Mouse (Mus musculus) CH12.LX (cell line): ENCODE measurements around the gene Galc.

Source experiments
- CTCF ChIP-seq, 2 experiments: IDR thresholded peaks in 1 of 2; conservative IDR thresholded peaks in 1 of 2; 2 replicates each; pipeline ENCODE4 v1.5.1; 2011 to 2012; ENCODE audit warnings: low read depth in 2 of 2, low read length in 2 of 2, improper control_type of control experiment in 1 of 2, inconsistent platforms in 1 of 2, mild to moderate bottlenecking in 1 of 2, moderate library complexity in 1 of 2
- EP300 ChIP-seq: IDR thresholded peaks from 2 replicates; pipeline ENCODE4 v1.6.1; 2011; ENCODE audit warnings: low read length, improper control_type of control experiment
- MAX ChIP-seq: IDR thresholded peaks from 2 replicates; pipeline ENCODE4 v1.6.1; 2011; ENCODE audit warnings: low read length, improper control_type of control experiment
- MAZ ChIP-seq: IDR thresholded peaks from 2 replicates; pipeline ENCODE4 v1.6.1; 2012; ENCODE audit warnings: low read depth, mild to moderate bottlenecking, inconsistent platforms, low read length, improper control_type of control experiment, moderate library complexity
- POLR2A ChIP-seq: IDR thresholded peaks from 2 replicates; pipeline ENCODE4 v1.6.1; 2011; ENCODE audit warnings: low read depth, mild to moderate bottlenecking, improper control_type of control experiment, low read length
- SIN3A ChIP-seq: IDR thresholded peaks from 2 replicates; pipeline ENCODE4 v1.6.1; 2012; ENCODE audit warnings: low read length, improper control_type of control experiment, inconsistent platforms
- TBP ChIP-seq: conservative IDR thresholded peaks from 2 replicates; pipeline ENCODE4 v1.6.1; 2011; ENCODE audit warnings: low read depth, low read length, improper control_type of control experiment
- ZC3H11A ChIP-seq: IDR thresholded peaks from 2 replicates; pipeline ENCODE4 v1.6.1; 2012; ENCODE audit warnings: low read depth, mild to moderate bottlenecking, inconsistent platforms, low read length, improper control_type of control experiment

DNA sequence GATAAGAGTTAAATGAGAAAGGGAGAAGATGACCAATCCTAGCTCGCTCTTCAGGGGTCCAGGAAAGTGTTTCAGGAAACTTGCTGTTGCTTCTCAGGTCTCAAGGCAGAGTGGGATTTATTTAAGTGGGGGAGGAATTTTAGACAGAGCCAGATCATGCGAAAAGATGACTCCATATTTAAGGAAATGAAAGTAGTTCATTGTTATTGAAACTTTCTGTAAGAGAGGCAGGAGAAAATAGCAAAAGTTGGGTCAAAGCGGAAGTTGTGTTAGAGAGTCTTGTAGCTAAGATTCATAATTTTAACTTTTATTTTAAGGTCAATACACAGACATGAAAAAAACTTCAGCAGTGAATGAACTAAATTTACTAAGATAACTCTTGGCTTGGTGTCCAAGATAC, 31.2 kb upstream of the Galc start:
- TF ChIP-seq SIN3A = no peak
- no peak for TF ChIP-seq MAZ
- TF ChIP-seq MAX = no peak
- TF ChIP-seq POLR2A = no peak
- TF ChIP-seq EP300 = peak; percentile 63
- no peak for TF ChIP-seq ZC3H11A
- no peak for TF ChIP-seq CTCF (conservative IDR thresholded peaks at IDR 0.05 in 1 of 2, IDR thresholded peaks at IDR 0.05 in 1 of 2; ENCODE audit: low read depth in 2 of 2, low read length in 2 of 2)
- TF ChIP-seq TBP = no peak
